Mouse (Mus musculus): ENCODE data around the gene Foxp1. TPM values are rescaled to one million over a fixed set of nuclear protein-coding genes. Genes with fewer than 3 reads are reported as not detected.

The Foxp1 gene
- polyA plus RNA-seq, 1 experiment from 2014 or later: 77.5 TPM

DNA sequence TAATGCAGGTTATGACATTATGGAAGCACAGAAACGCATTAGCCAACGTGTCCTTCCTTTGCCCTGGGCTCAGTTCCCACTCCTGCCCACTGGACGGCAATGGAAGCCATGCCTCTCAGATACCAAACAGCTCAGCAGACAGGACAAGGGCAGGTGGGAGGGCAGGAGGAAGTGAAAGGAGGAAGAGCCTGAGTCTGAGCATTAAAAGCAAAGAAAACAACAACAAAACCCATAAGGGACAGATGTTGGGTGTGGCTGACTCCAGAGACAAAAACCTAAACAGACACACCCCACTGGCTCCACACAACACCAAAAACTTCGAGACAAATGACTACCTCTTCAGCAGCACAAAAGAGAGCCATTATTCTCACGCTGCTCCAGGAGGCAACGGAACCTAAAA lies 515.0 kb downstream of the Foxp1 start:
- H3K27me3 ChIP-seq: no peaks in the 10 kb centered on the region
- 69% methylated on average over 6 of the region's 6 CpGs for WGBS
- no peaks in the 10 kb centered on the region for H3K9me3 ChIP-seq (replicated peaks)
- H3K36me3 ChIP-seq: peaks cover 16% of the 10 kb centered on the region
- H3K9ac ChIP-seq: no peak overlapping the region
- no peak overlapping the region for H3K27ac ChIP-seq (replicated peaks)
- H3K4me3 ChIP-seq (replicated peaks): no peak overlapping the region
- H3K4me1 ChIP-seq: peaks cover 5% of the 10 kb centered on the region; the same call in 1 of the 2 replicates
- H3K4me2 ChIP-seq (replicated peaks): no peak overlapping the region
- ATAC-seq (ENCODE audit: insufficient number of reproducible peaks, low FRiP score, low TSS enrichment, low read depth): no peak

- no peak overlapping the region for H3K4me2 ChIP-seq (replicated peaks)
- H3K27ac ChIP-seq (replicated peaks): no peak overlapping the region
- no peaks in the 10 kb centered on the region for H3K4me1 ChIP-seq
- 79% methylated on average over 12 of the region's 12 CpGs for WGBS
- H3K9ac ChIP-seq: no peak overlapping the region
- no peaks in the 10 kb centered on the region for H3K27me3 ChIP-seq
- H3K36me3 ChIP-seq: peaks cover 18% of the 10 kb centered on the region
- ATAC-seq (ENCODE audit: insufficient number of reproducible peaks, low FRiP score, low TSS enrichment, low read depth): no peak
- no peaks in the 10 kb centered on the region for H3K9me3 ChIP-seq (replicated peaks)
- H3K4me3 ChIP-seq (replicated peaks): no peak overlapping the region
Measured at GRCm38 (mm10) chr6:99004255-99004997, 518.1 kb downstream of the Foxp1 start.

DNA sequence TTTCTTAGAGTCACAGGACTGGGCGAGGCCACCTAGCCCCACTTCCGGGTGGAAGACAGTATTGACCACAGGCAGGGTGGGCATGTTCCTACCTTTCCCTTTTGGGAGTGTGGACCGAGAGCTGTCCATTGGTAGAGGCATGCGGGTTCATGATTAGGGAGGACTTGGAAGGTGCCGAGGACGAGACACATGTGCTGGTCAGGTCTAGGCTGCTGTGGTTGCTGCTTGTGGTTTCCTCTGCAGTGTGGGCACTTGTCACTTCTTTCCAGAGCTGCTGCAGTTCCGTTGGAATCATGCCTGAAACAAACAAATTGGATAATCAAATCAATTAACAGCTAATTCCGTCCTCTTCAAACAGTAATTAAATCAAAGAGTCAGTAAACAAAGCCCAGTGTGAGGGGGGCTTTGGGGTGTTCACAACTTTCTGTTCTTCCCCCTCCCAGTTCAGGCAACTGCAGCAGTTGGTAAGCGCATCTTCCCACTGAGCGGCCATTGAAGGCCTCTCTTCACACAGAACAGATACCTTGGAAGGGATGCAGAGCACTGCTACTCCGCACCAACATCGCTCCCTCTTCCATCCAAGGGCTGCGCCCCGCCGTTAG lies 519.3 kb downstream of the Foxp1 start:
- 0 out of 2 replicates have a peak, but pooled peaks cover 5% of the 10 kb centered on the region for H3K4me1 ChIP-seq
- no peak for ATAC-seq (ENCODE audit: insufficient number of reproducible peaks, low FRiP score, low TSS enrichment, low read depth)
- WGBS: 86% methylated on average over 15 of the region's 15 CpGs
- H3K4me2 ChIP-seq (replicated peaks): no peak overlapping the region
- H3K27ac ChIP-seq (replicated peaks): no peak overlapping the region
- H3K4me3 ChIP-seq (replicated peaks): no peak overlapping the region
- no peaks in the 10 kb centered on the region for H3K9me3 ChIP-seq (replicated peaks)
- H3K36me3 ChIP-seq: peaks cover 14% of the 10 kb centered on the region
- no peaks in the 10 kb centered on the region for H3K27me3 ChIP-seq
- H3K9ac ChIP-seq: no peak overlapping the region

DNA sequence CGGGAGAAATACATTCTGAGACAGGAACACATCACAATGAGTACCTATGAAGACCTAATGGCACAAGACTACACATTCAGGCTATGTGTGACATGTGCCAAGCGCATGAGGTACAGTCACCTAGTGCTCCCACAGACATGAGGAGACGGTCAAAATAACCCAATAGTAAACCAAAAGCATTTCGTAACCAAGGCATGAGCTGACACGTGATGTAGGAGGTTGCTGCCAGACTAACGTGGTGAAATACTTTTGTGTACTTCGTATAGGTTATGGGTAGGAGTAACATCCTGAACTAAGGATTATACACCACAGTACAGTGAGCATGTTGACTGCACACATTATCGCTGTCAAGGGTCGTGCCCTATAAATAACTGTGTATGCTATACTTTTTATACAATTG lies 520.9 kb downstream of the Foxp1 start:
- no peak overlapping the region for H3K9ac ChIP-seq
- no peak overlapping the region for H3K27ac ChIP-seq (replicated peaks)
- ATAC-seq (ENCODE audit: insufficient number of reproducible peaks, low FRiP score, low TSS enrichment, low read depth): no peak
- 0 out of 2 replicates have a peak, but pooled peaks cover 5% of the 10 kb centered on the region for H3K4me1 ChIP-seq
- H3K4me3 ChIP-seq (replicated peaks): no peak overlapping the region
- H3K36me3 ChIP-seq: peaks cover 9% of the 10 kb centered on the region; the same call in 1 of the 2 replicates
- WGBS: 87% methylated on average over 9 of the region's 9 CpGs
- H3K9me3 ChIP-seq (replicated peaks): no peaks in the 10 kb centered on the region
- no peaks in the 10 kb centered on the region for H3K27me3 ChIP-seq
- no peak overlapping the region for H3K4me2 ChIP-seq (replicated peaks)

DNA sequence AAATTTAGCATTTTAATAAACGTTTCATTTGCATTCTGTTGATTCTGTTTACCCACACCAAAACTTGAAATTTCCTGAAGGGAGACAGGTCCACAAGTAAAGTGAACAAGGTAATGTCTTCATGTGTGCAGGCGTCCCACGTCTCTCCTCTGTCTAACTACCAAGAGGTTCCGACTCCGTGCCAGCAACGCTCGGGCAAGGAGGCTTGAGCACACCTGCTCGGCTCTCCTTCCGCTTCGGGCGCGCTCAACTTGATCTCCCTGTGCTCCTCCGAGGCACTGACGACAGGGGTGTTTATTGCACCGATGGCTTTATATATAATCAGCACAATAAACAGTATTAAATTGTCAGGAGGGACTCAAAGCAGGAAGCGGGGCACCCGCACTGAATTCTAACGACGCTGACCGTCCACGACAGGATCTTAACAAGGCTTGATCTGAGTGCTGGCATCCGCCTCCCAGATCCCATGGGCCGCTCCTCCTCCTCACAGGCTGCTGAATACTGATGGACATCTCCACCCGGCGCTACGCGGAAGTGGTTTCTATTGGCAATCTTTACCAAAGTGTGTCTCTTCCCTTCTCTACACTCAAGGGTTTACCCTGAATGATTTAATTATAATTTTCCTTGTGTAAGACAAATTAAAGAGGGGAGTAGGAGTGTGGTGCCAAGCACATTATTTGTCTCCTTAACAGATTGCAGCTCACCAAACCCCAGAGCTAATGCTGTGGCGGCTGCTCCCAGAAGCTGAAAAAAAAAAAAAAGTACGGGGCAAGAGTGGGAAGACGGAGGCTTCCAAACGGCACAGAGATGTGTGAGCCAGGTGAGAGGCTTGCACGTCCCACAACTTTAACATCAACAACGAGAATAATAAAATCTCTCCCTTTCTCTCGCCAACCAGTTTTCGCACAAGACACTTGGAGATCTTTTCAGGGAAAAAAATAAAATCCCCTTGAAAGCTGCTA lies 523.3 kb downstream of the Foxp1 start:
- H3K27me3 ChIP-seq: no peaks in the 10 kb centered on the region
- H3K27ac ChIP-seq (replicated peaks): no peak overlapping the region
- no peak overlapping the region for H3K4me3 ChIP-seq (replicated peaks)
- H3K36me3 ChIP-seq: peaks cover 9% of the 10 kb centered on the region; the same call in 1 of the 2 replicates
- no peak overlapping the region for H3K9ac ChIP-seq
- 0 out of 2 replicates have a peak, but pooled peaks cover 13% of the 10 kb centered on the region for H3K4me1 ChIP-seq
- no peak overlapping the region for H3K4me2 ChIP-seq (replicated peaks)
- WGBS: 70% methylated on average over 35 of the region's 35 CpGs
- H3K9me3 ChIP-seq (replicated peaks): no peaks in the 10 kb centered on the region
- no peak for ATAC-seq (ENCODE audit: insufficient number of reproducible peaks, low FRiP score, low TSS enrichment, low read depth)

- WGBS: 80% methylated on average over 9 of the region's 9 CpGs
- ATAC-seq (ENCODE audit: insufficient number of reproducible peaks, low FRiP score, low TSS enrichment, low read depth): no peak
Measured at GRCm38 (mm10) chr6:98997742-98998141, 524.8 kb downstream of the Foxp1 start.

DNA sequence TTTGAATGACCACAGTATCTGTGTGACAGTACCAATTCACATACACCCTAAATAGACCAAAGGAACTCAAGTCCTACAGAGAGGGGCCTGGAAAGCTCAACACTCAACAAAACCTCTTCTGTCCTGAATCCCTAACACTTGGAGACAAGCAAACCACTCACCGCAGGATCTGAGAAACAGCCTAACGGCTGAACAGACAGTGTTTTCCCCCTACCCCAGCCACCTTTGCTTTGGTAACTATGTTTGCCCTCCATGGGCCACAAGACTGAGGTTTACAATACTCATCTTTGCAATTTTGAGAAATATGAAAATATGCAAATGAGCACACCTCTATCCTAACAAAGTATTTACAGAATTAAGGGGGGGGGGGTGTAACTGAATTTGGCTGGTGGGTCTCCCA lies 525.7 kb downstream of the Foxp1 start:
- 89% methylated on average over 2 of the region's 2 CpGs for WGBS
- no peak overlapping the region for H3K27ac ChIP-seq (replicated peaks)

More at GRCm38 (mm10) chr6:98997742-98998141, 524.8 kb downstream of the Foxp1 start:
- Histone ChIP-seq H3K9ac (no peak overlapping the region), H3K4me2 (replicated peaks) (no peak overlapping the region), H3K9me3 (replicated peaks) (no peaks in the 10 kb centered on the region), H3K27me3 (no peaks in the 10 kb centered on the region), H3K27ac (replicated peaks) (no peak overlapping the region), H3K4me3 (replicated peaks) (no peak overlapping the region), H3K4me1 (0 out of 2 replicates have a peak, but pooled peaks cover 13% of the 10 kb centered on the region), H3K36me3 (peaks cover 4% of the 10 kb centered on the region; the same call in 1 of the 2 replicates)

DNA sequence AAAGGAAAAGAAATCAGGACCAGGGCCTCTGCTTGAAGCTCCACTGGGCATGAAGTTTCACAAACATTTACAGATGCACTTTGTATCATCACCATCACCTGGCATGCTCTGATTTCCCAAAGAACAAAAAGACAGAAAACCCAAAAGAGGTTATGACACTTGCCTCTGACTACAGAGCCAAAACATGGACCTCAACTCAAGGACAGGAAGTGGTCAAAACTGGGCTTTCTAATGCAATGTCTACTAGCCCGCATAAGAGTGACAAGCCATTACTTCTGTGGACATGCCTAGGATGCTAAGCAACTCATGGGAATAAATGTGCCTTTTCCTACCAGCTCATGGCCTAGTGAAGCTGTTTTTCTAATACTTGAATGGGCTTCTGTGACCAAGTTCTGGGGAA lies 526.2 kb downstream of the Foxp1 start:
- Histone ChIP-seq H3K4me1 (0 out of 2 replicates have a peak, but pooled peaks cover 13% of the 10 kb centered on the region), H3K9me3 (replicated peaks) (no peaks in the 10 kb centered on the region), H3K9ac (no peak overlapping the region), H3K36me3 (no peaks in the 10 kb centered on the region), H3K27me3 (no peaks in the 10 kb centered on the region), H3K27ac (replicated peaks) (no peak overlapping the region), H3K4me2 (replicated peaks) (no peak overlapping the region), H3K4me3 (replicated peaks) (no peak overlapping the region)
- WGBS: 78% methylated on average over 1 of the region's 1 CpGs
- ATAC-seq (ENCODE audit: insufficient number of reproducible peaks, low FRiP score, low TSS enrichment, low read depth): no peak

More for the DNA sequence above, 525.7 kb downstream of the Foxp1 start:
- no peak for ATAC-seq (ENCODE audit: insufficient number of reproducible peaks, low FRiP score, low TSS enrichment, low read depth)
- no peaks in the 10 kb centered on the region for H3K9me3 ChIP-seq (replicated peaks)
- no peak overlapping the region for H3K4me2 ChIP-seq (replicated peaks)
- 0 out of 2 replicates have a peak, but pooled peaks cover 13% of the 10 kb centered on the region for H3K4me1 ChIP-seq
- H3K4me3 ChIP-seq (replicated peaks): no peak overlapping the region
- no peaks in the 10 kb centered on the region for H3K27me3 ChIP-seq
- H3K9ac ChIP-seq: no peak overlapping the region
- H3K36me3 ChIP-seq: no peaks in the 10 kb centered on the region

DNA sequence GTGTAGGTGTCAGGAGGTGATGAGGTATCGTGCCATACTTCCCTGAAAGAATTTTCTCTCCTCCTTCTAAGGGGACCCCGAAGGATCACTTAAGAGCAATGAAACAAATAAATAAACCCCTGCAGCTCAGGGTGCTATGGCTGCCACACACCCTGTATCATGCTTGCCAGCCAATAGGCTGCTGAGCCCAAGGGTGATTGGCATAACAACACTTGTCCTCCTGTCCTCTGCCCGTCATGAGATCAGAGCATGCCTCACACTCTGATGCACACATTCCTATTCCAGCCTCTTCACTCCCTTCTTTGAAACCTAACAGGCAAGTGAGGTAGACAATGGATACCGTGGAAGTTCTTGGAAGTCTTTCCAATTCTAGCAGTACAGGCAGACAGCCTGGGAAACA lies 526.8 kb downstream of the Foxp1 start:
- Histone ChIP-seq H3K27ac (replicated peaks) (no peak overlapping the region), H3K4me3 (replicated peaks) (no peak overlapping the region), H3K4me1 (0 out of 2 replicates have a peak, but pooled peaks cover 13% of the 10 kb centered on the region), H3K27me3 (no peaks in the 10 kb centered on the region), H3K36me3 (no peaks in the 10 kb centered on the region), H3K9ac (no peak overlapping the region), H3K4me2 (replicated peaks) (no peak overlapping the region), H3K9me3 (replicated peaks) (no peaks in the 10 kb centered on the region)
- 81% methylated on average over 4 of the region's 4 CpGs for WGBS
- ATAC-seq (ENCODE audit: insufficient number of reproducible peaks, low FRiP score, low TSS enrichment, low read depth): no peak

DNA sequence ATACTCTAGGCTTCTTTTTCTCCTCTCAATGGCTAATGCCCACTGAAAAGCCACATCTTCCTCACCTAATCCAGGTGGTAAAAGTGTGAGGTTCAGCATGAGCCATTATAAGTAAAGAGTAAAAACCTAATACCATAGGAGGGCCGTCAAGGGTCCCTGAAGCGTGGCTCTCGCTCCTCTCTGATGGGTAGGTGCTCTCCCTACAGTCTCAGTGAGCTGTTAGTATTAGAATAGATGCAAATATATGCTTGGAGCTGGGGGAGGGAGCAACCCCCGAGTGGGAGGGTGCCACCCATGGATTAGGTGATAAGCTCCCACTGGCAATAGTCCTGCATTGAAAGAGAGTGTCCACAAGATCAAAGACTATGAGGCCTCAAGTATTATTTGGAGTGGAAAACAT lies 527.6 kb downstream of the Foxp1 start:
- Histone ChIP-seq H3K4me3 (replicated peaks) (no peak overlapping the region), H3K36me3 (no peaks in the 10 kb centered on the region), H3K9ac (no peak overlapping the region), H3K4me2 (replicated peaks) (no peak overlapping the region), H3K9me3 (replicated peaks) (no peaks in the 10 kb centered on the region), H3K4me1 (0 out of 2 replicates have a peak, but pooled peaks cover 13% of the 10 kb centered on the region), H3K27me3 (no peaks in the 10 kb centered on the region), H3K27ac (replicated peaks) (no peak overlapping the region)
- WGBS: 84% methylated on average over 4 of the region's 4 CpGs
- ATAC-seq (ENCODE audit: insufficient number of reproducible peaks, low FRiP score, low TSS enrichment, low read depth): no peak
